Mouse (Mus musculus) midbrain, embryonic 14.5 days (tissue): ENCODE measurements around the gene Csrnp3. TPM values are rescaled to one million over a fixed set of nuclear protein-coding genes. Genes with fewer than 3 reads are reported as not detected.

Source experiments
- ATAC-seq: fragments of 200-750 bp; cut with Nextera tagmentation; 2 replicates; pipeline ENCODE4 v1.8.0; 2017; ENCODE audit warnings: moderate number of reproducible peaks, moderate library complexity; ENCODE audit not compliant: low FRiP score, low TSS enrichment
- DNase-seq: peaks from one replicate; pipeline ENCODE4 v3.0.0-alpha.2; 2015
- H3K27ac ChIP-seq: fragments of 300-500 bp; sonication (generic); replicated peaks from 2 replicates; pipeline ENCODE4 v1.5.1; 2014; ENCODE audit warnings: mild to moderate bottlenecking, low read depth, low read length, moderate library complexity
- H3K27me3 ChIP-seq: fragments of 300-500 bp; sonication (generic); 2 replicates; pipeline ENCODE4 v1.6.1; 2014; ENCODE audit warnings: low read length, control low read depth, mixed read lengths; ENCODE audit not compliant: control insufficient read depth, insufficient read depth
- H3K36me3 ChIP-seq: fragments of 300-500 bp; sonication (generic); 2 replicates; pipeline ENCODE4 v1.6.1; 2014; ENCODE audit warnings: low read length, control low read depth; ENCODE audit not compliant: control insufficient read depth, insufficient read depth
- H3K4me1 ChIP-seq: fragments of 300-500 bp; sonication (generic); 2 replicates; pipeline ENCODE4 v1.6.1; 2014; ENCODE audit warnings: mild to moderate bottlenecking, antibody characterized with exemption, low read length, control low read depth; ENCODE audit not compliant: control insufficient read depth, insufficient read depth
- H3K4me2 ChIP-seq: fragments of 300-500 bp; sonication (generic); 2 replicates; pipeline ENCODE4 v1.6.1; 2014; ENCODE audit warnings: mild to moderate bottlenecking, low read length, moderate library complexity
- H3K4me3 ChIP-seq: fragments of 300-500 bp; sonication (generic); replicated peaks from 2 replicates; pipeline ENCODE4 v1.5.1; 2014; ENCODE audit warnings: low read depth, low read length
- H3K9ac ChIP-seq: fragments of 300-500 bp; sonication (generic); replicated peaks from 2 replicates; pipeline ENCODE4 v1.6.1; 2014; ENCODE audit warnings: mild to moderate bottlenecking, low read length, moderate library complexity
- H3K9me3 ChIP-seq: fragments of 300-500 bp; sonication (generic); 2 replicates; pipeline ENCODE4 v1.6.1; 2016; ENCODE audit warnings: low read length, control low read depth, mixed read lengths; ENCODE audit not compliant: control insufficient read depth
- WGBS: fragments of 180-500 bp; shearing (Covaris S2); extraction: QIAGEN DNeasy Blood & Tissue Kit; methylation state at CpG from one replicate; pipeline ENCODE4 v1.1.7; 2014; 5-methylcytosine and 5-hydroxymethylcytosine counted together
- polyA plus RNA-seq: library from polyadenylated mRNA; unstranded; fragments of >200 nt; fragmentation: Nextera tagmentation; extraction: Ambion mirVana; gene quantifications from 2 replicates; pipeline ENCODE4 v1.2.1, GENCODE M21; 2014

Csrnp3 gene
- polyA plus RNA-seq, 1 experiment from 2014 or later = 81.0 TPM

DNA sequence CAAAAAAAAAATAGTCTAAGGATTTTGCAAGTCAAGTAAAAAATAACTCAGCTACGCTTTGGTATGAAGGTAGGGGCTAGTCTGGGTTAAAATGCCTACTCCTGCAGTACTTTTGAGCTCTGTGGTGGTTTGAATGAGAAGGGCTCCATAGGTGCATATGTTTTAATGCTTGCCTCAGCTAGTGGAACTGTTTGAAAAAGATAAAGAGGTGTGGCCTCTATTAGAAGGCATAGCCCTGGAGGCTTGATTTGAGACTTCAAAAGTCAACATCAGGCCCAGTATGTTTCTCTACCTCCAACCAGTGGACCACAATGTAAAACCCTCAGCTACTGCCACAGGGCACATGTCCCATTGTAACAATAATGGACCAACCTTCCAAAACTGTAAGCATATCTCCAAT lies 16.9 kb upstream of the Csrnp3 start:
- H3K9me3 ChIP-seq = no peaks in the 10 kb centered on the region
- no peak overlapping the region for H3K4me3 ChIP-seq
- no peaks in the 10 kb centered on the region for H3K36me3 ChIP-seq
- H3K27me3 ChIP-seq = no peaks in the 10 kb centered on the region
- H3K9ac ChIP-seq = no peak overlapping the region
- ATAC-seq = no peak
- H3K27ac ChIP-seq = no peak overlapping the region
- no peak for DNase-seq
- H3K4me1 ChIP-seq = no peaks in the 10 kb centered on the region
- no peak overlapping the region for H3K4me2 ChIP-seq
- 96% methylated on average over 1 of the region's 1 CpGs for WGBS

DNA sequence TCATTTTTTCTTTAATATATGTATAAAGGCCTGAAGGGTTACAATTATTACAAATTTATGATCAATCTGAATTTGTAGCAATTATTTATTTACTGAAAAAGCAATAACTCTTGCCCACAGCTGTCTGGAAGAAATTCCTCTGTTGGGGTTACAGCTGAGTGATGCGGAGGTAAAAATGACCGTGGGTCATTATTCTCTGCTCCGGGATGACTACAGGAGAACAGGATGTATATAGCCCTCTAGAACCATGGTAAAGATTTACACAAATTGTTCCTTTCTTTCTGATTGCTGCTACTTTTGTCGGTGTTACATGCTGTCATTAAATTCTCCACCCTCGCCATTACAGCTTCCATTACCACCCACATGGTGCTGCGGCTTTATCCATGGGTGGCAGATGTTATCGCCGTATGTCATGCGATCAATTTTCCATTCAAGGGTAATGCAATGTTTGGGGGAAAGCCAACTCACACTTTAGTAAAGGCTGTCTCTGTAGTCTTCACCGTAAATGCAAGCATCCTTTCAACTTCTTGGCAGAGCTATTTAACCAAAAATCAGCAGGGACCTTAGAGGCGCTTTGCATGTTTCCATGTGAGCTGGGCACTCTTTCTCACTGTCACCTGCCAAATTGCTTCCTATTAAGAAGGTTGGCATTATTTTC lies 12.7 kb upstream of the Csrnp3 start:
- Histone ChIP-seq H3K27me3 (no peaks in the 10 kb centered on the region), H3K4me3 (no peak overlapping the region), H3K4me2 (no peak overlapping the region), H3K9ac (no peak overlapping the region), H3K9me3 (no peaks in the 10 kb centered on the region), H3K27ac (no peak overlapping the region), H3K4me1 (no peaks in the 10 kb centered on the region), H3K36me3 (no peaks in the 10 kb centered on the region)
- whole genome bisulfite sequencing = 78% methylated on average over 11 of the region's 11 CpGs
- ATAC-seq = no peak
- peak; percentile 45 for DNase-seq

DNA sequence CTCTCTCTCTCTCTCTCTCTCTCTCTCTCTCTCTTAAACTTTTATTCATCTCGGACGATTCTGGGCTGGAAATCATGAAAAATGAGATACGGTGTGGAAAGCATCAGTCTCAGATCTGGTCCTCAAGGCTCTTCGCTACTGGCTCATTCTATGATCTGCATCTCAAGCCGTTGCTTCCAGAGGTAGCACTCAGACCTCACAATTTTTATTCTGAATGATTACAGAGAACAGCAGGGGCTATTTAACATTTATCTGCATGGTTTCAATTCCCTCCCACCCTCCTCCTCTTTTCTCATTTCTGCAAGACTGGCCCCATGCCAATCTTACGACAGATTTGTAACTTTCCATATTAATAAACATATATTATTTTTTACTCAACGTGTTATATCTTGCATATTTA lies 12.1 kb upstream of the Csrnp3 start:
- Histone ChIP-seq H3K36me3 (no peaks in the 10 kb centered on the region), H3K9ac (no peak overlapping the region), H3K4me3 (no peak overlapping the region), H3K4me1 (no peaks in the 10 kb centered on the region), H3K4me2 (no peak overlapping the region), H3K27me3 (no peaks in the 10 kb centered on the region), H3K27ac (no peak overlapping the region), H3K9me3 (no peaks in the 10 kb centered on the region)
- 74% methylated on average over 7 of the region's 7 CpGs for WGBS
- DNase-seq = no peak
- ATAC-seq = no peak

DNA sequence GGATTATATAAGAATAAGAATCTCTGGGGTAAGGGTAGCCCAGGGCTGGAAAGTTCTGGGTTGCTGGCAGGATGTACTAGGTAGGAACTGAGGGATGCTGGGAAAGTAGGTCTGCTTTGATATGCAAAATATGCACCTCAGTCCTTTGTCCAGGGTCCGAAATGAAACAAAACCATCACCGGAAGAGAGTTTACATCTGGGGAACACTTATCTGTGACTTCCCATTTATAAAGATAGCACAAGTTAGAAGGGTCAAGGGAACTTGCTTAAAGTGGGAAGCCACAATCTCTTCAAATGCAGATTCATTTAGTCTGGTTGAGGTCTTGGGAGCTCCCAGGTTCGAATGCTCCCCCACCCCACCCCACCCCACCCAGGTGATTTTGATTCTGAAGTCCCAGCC lies 4.0 kb upstream of the Csrnp3 start:
- Histone ChIP-seq H3K9me3 (no peaks in the 10 kb centered on the region), H3K9ac (no peak overlapping the region), H3K36me3 (no peaks in the 10 kb centered on the region), H3K27ac (no peak overlapping the region), H3K27me3 (no peaks in the 10 kb centered on the region), H3K4me3 (no peak overlapping the region), H3K4me1 (peaks cover 8% of the 10 kb centered on the region; the same call in 1 of the 2 replicates), H3K4me2 (no peak overlapping the region)
- DNase-seq = no peak
- no peak for ATAC-seq
- 79% methylated on average over 3 of the region's 3 CpGs for WGBS

DNA sequence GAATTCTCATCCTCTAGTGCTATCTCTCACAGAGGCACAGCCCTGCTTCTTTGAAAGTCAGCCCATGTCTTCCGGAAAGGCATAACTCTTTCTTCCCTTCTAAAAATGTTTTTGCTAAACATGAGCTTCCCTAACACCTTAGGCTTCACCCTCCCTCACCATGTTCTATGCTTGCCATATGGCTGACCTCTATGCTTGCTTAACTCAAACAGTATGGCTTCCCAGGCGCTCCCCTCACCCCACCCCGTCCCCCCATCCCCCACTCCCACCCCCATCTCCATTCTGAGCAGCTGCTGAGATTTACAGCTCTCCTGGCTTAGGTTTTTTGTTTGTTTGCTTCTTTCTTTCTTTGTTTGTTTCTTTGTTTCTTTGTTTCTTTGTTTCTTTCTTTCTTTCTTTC lies 3.2 kb upstream of the Csrnp3 start:
- no peak overlapping the region for H3K9ac ChIP-seq
- WGBS = 43% methylated on average over 3 of the region's 3 CpGs
- DNase-seq (no peak), ATAC-seq (no peak)
- H3K4me3 ChIP-seq = no peak overlapping the region
- H3K36me3 ChIP-seq = no peaks in the 10 kb centered on the region
- H3K27me3 ChIP-seq = no peaks in the 10 kb centered on the region
- H3K4me1 ChIP-seq = peaks cover 8% of the 10 kb centered on the region; the same call in 1 of the 2 replicates
- H3K9me3 ChIP-seq = no peaks in the 10 kb centered on the region
- no peak overlapping the region for H3K4me2 ChIP-seq
- H3K27ac ChIP-seq = no peak overlapping the region

GRCm38 (mm10) chr2:65846000-65846755 lies 611 bp downstream of the Csrnp3 start:
- no peaks in the 10 kb centered on the region for H3K36me3 ChIP-seq
- ATAC-seq (no peak), DNase-seq (peak; percentile 76)
- H3K27me3 ChIP-seq = no peaks in the 10 kb centered on the region
- H3K9me3 ChIP-seq = no peaks in the 10 kb centered on the region
- H3K4me3 ChIP-seq = peak overlapping the region; percentile 46
- H3K9ac ChIP-seq = peak overlapping the region; percentile 62
- H3K27ac ChIP-seq = peak overlapping the region; percentile 85
- under 1% methylated on average over 22 of the region's 22 CpGs for WGBS
- peak overlapping the region; percentile 67 for H3K4me2 ChIP-seq
- peaks cover 14% of the 10 kb centered on the region; the same call in 1 of the 2 replicates for H3K4me1 ChIP-seq

DNA sequence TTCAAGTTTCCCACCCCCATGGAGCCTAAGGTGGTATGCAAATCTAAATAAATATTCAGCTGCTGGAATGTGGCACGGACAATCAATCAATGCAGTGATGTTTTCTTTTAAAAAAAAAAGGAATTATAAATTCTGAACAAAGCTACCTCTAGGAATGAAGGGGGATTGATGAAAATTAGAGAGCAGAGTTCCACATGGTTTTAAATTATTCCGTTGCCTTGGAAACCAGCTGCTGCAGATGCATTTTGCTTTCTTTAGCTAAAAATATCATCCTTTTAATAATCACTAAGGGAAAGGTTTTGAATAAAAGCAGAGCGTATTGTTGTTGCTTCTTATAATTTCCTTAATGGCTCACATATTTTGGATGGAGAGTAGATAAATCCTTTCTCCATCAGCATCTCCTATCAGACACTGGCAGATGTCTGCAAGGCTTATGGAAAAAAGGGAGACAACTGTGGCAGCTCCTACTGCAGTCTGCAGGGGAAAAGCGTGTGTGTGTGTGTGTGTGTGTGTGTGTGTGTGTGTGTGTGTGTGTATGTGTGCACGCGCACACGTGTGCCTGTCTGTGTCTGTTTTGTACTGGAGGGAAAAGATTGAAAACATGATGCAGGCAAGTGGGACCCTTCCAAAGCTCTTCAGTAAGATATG lies 2.0 kb downstream of the Csrnp3 start:
- 8% methylated on average over 7 of the region's 7 CpGs for WGBS
- no peaks in the 10 kb centered on the region for H3K36me3 ChIP-seq
- no peaks in the 10 kb centered on the region for H3K27me3 ChIP-seq
- H3K9ac ChIP-seq = peak overlapping the region; percentile 52
- H3K27ac ChIP-seq = peak overlapping the region; percentile 74
- DNase-seq (peak; percentile 80), ATAC-seq (peak; percentile 64)
- peak overlapping the region; percentile 46 for H3K4me3 ChIP-seq
- no peaks in the 10 kb centered on the region for H3K9me3 ChIP-seq
- peak overlapping the region; percentile 67 for H3K4me2 ChIP-seq
- peaks cover 20% of the 10 kb centered on the region for H3K4me1 ChIP-seq

DNA sequence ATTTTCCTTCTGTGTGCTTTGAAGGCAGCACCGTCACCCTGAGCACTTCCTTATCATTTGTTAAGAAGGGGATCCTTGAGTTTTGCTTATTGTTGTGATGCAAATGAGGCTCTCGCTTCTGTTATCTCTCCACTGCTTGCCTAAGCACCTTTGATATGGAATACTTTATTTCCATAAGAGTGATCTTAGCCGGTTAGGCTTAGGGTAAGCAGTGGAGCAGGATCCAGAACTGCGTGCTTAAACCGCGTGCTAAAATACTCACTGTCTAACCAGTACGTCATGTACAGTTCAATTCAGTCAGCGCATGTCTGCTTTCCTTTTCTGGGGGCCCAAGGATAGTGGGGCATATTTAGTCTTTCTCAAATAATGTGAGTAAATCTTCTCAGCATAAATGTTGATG lies 3.1 kb downstream of the Csrnp3 start:
- ATAC-seq (peak; percentile 51; the same call in 1 of the 2 replicates), DNase-seq (peak; percentile 69)
- Histone ChIP-seq H3K4me3 (peak overlapping the region; percentile 46), H3K4me2 (peak overlapping the region; percentile 67), H3K9ac (peak overlapping the region; percentile 42), H3K27me3 (no peaks in the 10 kb centered on the region), H3K36me3 (no peaks in the 10 kb centered on the region), H3K9me3 (no peaks in the 10 kb centered on the region), H3K27ac (peak overlapping the region; percentile 72), H3K4me1 (peaks cover 23% of the 10 kb centered on the region)
- 17% methylated on average over 8 of the region's 8 CpGs for WGBS
